Mouse (Mus musculus) forebrain, embryonic 11.5 days (tissue): ENCODE measurements around the gene Spred2. TPM values are rescaled to one million over a fixed set of nuclear protein-coding genes. Genes with fewer than 3 reads are reported as not detected.

ENCODE experiments used
- ATAC-seq: fragments of 200-750 bp; cut with Nextera tagmentation; replicated peaks from 2 replicates; pipeline ENCODE4 v1.8.0; 2017; ENCODE audit warnings: moderate TSS enrichment; ENCODE audit not compliant: low FRiP score
- DNase-seq: peaks from one replicate; pipeline ENCODE4 v3.0.0-alpha.2; 2017; ENCODE audit warnings: low spot score
- H3K27ac ChIP-seq: fragments of 300-500 bp; sonication (generic); 2 replicates; pipeline ENCODE4 v1.5.1; 2014; ENCODE audit warnings: low read depth, low read length
- H3K27me3 ChIP-seq: fragments of 300-500 bp; sonication (generic); 2 replicates; pipeline ENCODE4 v1.6.1; 2014; ENCODE audit warnings: mild to moderate bottlenecking, low read length, mixed read lengths; ENCODE audit not compliant: control insufficient read depth, insufficient read depth
- H3K36me3 ChIP-seq: fragments of 300-500 bp; sonication (generic); 2 replicates; pipeline ENCODE4 v1.6.1; 2014; ENCODE audit warnings: mild to moderate bottlenecking, low read length, moderate library complexity, mixed read lengths; ENCODE audit not compliant: control insufficient read depth, insufficient read depth
- H3K4me1 ChIP-seq: fragments of 300-500 bp; sonication (generic); replicated peaks from 2 replicates; pipeline ENCODE4 v1.6.1; 2014; ENCODE audit warnings: low read length, mixed read lengths; ENCODE audit not compliant: control insufficient read depth, insufficient read depth
- H3K4me2 ChIP-seq: fragments of 300-500 bp; sonication (generic); 2 replicates; pipeline ENCODE4 v1.6.1; 2014; ENCODE audit warnings: low read depth, mild to moderate bottlenecking, low read length, moderate library complexity, mixed read lengths; ENCODE audit not compliant: severe bottlenecking
- H3K4me3 ChIP-seq: fragments of 300-500 bp; sonication (generic); 2 replicates; pipeline ENCODE4 v1.5.1; 2014; ENCODE audit warnings: low read depth, low read length
- H3K9ac ChIP-seq: fragments of 300-500 bp; sonication (generic); 2 replicates; pipeline ENCODE4 v1.6.1; 2014; ENCODE audit warnings: low read length
- H3K9me3 ChIP-seq: fragments of 300-500 bp; sonication (generic); 2 replicates; pipeline ENCODE4 v1.6.1; 2016; ENCODE audit warnings: low read length, mixed read lengths; ENCODE audit not compliant: control insufficient read depth
- WGBS: fragments of 180-500 bp; shearing (Covaris S2); extraction: QIAGEN DNeasy Blood & Tissue Kit; methylation state at CpG from one replicate; pipeline ENCODE4 v1.1.7; 2014; 5-methylcytosine and 5-hydroxymethylcytosine counted together
- polyA plus RNA-seq: library from polyadenylated mRNA; unstranded; fragments of >200 nt; fragmentation: Nextera tagmentation; extraction: Ambion mirVana; gene quantifications from 2 replicates; pipeline ENCODE4 v1.2.1, GENCODE M21; 2014

Gene Spred2
- polyA plus RNA-seq, 1 experiment from 2014 or later, result 7.7 TPM

GRCm38 (mm10) chr11:19919785-19920671 lies 4.1 kb upstream of the Spred2 start:
- peak overlapping the region; percentile 57 for H3K4me3 ChIP-seq
- H3K27ac ChIP-seq, result peak overlapping the region; percentile 66
- peak overlapping the region; percentile 71 for H3K4me2 ChIP-seq
- peak; percentile 74 for ATAC-seq
- no peaks in the 10 kb centered on the region for H3K9me3 ChIP-seq
- WGBS, result under 1% methylated on average over 70 of the region's 70 CpGs
- H3K4me1 ChIP-seq, result peaks cover 8% of the 10 kb centered on the region
- no peaks in the 10 kb centered on the region for H3K36me3 ChIP-seq
- peaks cover 6% of the 10 kb centered on the region; the same call in 1 of the 2 replicates for H3K27me3 ChIP-seq
- peak; percentile 91 for DNase-seq
- H3K9ac ChIP-seq, result peak overlapping the region; percentile 73

- Histone ChIP-seq H3K9ac (no peak overlapping the region), H3K4me3 (no peak overlapping the region), H3K9me3 (no peaks in the 10 kb centered on the region), H3K4me2 (no peak overlapping the region), H3K27ac (no peak overlapping the region), H3K4me1 (peaks cover 13% of the 10 kb centered on the region), H3K36me3 (no peaks in the 10 kb centered on the region), H3K27me3 (peaks cover 6% of the 10 kb centered on the region; the same call in 1 of the 2 replicates)
- DNase-seq (no peak), ATAC-seq (no peak)
- 97% methylated on average over 1 of the region's 1 CpGs for WGBS
These were observed 2.5 kb upstream of the Spred2 start for GRCm38 (mm10) chr11:19921723-19922122.

GRCm38 (mm10) chr11:19922208-19922607 lies 2.0 kb upstream of the Spred2 start:
- WGBS, result 89% methylated on average over 4 of the region's 4 CpGs
- H3K27me3 ChIP-seq, result peaks cover 5% of the 10 kb centered on the region; the same call in 1 of the 2 replicates

GRCm38 (mm10) chr11:19924757-19925148 lies 578 bp downstream of the Spred2 start:
- peak; percentile 23 for ATAC-seq
- no peaks in the 10 kb centered on the region for H3K9me3 ChIP-seq
- peak overlapping the region; percentile 91 for H3K9ac ChIP-seq
- peak overlapping the region; percentile 66 for H3K4me3 ChIP-seq
- H3K4me2 ChIP-seq, result peak overlapping the region; percentile 67
- no peaks in the 10 kb centered on the region for H3K36me3 ChIP-seq
- under 1% methylated on average over 28 of the region's 29 CpGs for WGBS
- DNase-seq, result no peak
- H3K27ac ChIP-seq, result peak overlapping the region; percentile 90
- H3K4me1 ChIP-seq, result peaks cover 10% of the 10 kb centered on the region; the same call in 1 of the 2 replicates
- no peaks in the 10 kb centered on the region for H3K27me3 ChIP-seq

More at GRCm38 (mm10) chr11:19922208-19922607, 2.0 kb upstream of the Spred2 start:
- Histone ChIP-seq H3K9me3 (no peaks in the 10 kb centered on the region), H3K36me3 (no peaks in the 10 kb centered on the region), H3K9ac (no peak overlapping the region), H3K27ac (no peak overlapping the region), H3K4me3 (no peak overlapping the region), H3K4me1 (peaks cover 15% of the 10 kb centered on the region), H3K4me2 (no peak overlapping the region)
- ATAC-seq (no peak), DNase-seq (no peak)

- H3K4me2 ChIP-seq, result peak overlapping the region; percentile 67
- H3K9ac ChIP-seq, result peak overlapping the region; percentile 91
- under 1% methylated on average over 74 of the region's 75 CpGs for WGBS
- H3K36me3 ChIP-seq, result no peaks in the 10 kb centered on the region
- H3K27me3 ChIP-seq, result no peaks in the 10 kb centered on the region
- peak; percentile 90 for DNase-seq
- peak overlapping the region; percentile 90 for H3K27ac ChIP-seq
- peak overlapping the region; percentile 66 for H3K4me3 ChIP-seq
- ATAC-seq, result peak; percentile 69
- H3K9me3 ChIP-seq, result no peaks in the 10 kb centered on the region
- H3K4me1 ChIP-seq, result peaks cover 10% of the 10 kb centered on the region; the same call in 1 of the 2 replicates
These were observed 1.2 kb downstream of the Spred2 start for GRCm38 (mm10) chr11:19925149-19925975.

- H3K4me1 ChIP-seq, result peaks cover 10% of the 10 kb centered on the region; the same call in 1 of the 2 replicates
- H3K27me3 ChIP-seq, result no peaks in the 10 kb centered on the region
- ATAC-seq (peak; percentile 59), DNase-seq (peak; percentile 83)
- peak overlapping the region; percentile 91 for H3K9ac ChIP-seq
- H3K9me3 ChIP-seq, result no peaks in the 10 kb centered on the region
- no peaks in the 10 kb centered on the region for H3K36me3 ChIP-seq
- peak overlapping the region; percentile 90 for H3K27ac ChIP-seq
- 4% methylated on average over 15 of the region's 15 CpGs for WGBS
- peak overlapping the region; percentile 67 for H3K4me2 ChIP-seq
- peak overlapping the region; percentile 66 for H3K4me3 ChIP-seq
These were observed 2.0 kb downstream of the Spred2 start for GRCm38 (mm10) chr11:19925976-19926842.

- Histone ChIP-seq H3K36me3 (no peaks in the 10 kb centered on the region), H3K9ac (no peak overlapping the region; the same call in 1 of the 2 replicates), H3K4me3 (peak overlapping the region; percentile 66; the same call in 1 of the 2 replicates), H3K27ac (no peak overlapping the region), H3K4me1 (peaks cover 10% of the 10 kb centered on the region; the same call in 1 of the 2 replicates), H3K9me3 (no peaks in the 10 kb centered on the region), H3K27me3 (no peaks in the 10 kb centered on the region), H3K4me2 (no peak overlapping the region; the same call in 1 of the 2 replicates)
- no peak for DNase-seq
- no peak for ATAC-seq
- 57% methylated on average over 2 of the region's 2 CpGs for WGBS
These were observed 2.6 kb downstream of the Spred2 start for GRCm38 (mm10) chr11:19926843-19927120.

GRCm38 (mm10) chr11:19928633-19929032 lies 4.5 kb downstream of the Spred2 start:
- Histone ChIP-seq H3K27ac (no peak overlapping the region), H3K27me3 (no peaks in the 10 kb centered on the region), H3K9ac (no peak overlapping the region), H3K4me2 (no peak overlapping the region), H3K4me1 (peaks cover 10% of the 10 kb centered on the region; the same call in 1 of the 2 replicates), H3K36me3 (no peaks in the 10 kb centered on the region), H3K4me3 (no peak overlapping the region), H3K9me3 (no peaks in the 10 kb centered on the region)
- no peak for ATAC-seq
- no peak for DNase-seq
- 86% methylated on average over 4 of the region's 4 CpGs for WGBS
